ENCODE assay signal across 12 mouse cellular contexts in genomic region chr4:107084343-107084742, GRCm38 (mm10). TPM values are rescaled to one million over a fixed set of nuclear protein-coding genes. Genes with fewer than 3 reads are reported as not detected.
DNase-seq lines count a peak whose midpoint lies in the region; ATAC-seq lines count a peak whose summit lies in the region.
"Had no signal": no experiment of that assay in that cellular context is flagged by ENCODE, and none has a peak within 500 bp of the region (broad histone marks: within the 10 kb centered on the region; RNA-seq: fewer than 3 reads in every experiment).

No protein-coding gene starts in this region.

- no peaks in the 10 kb centered on the region for H3K9me3 ChIP-seq in limb, embryonic 10.5 days (replicated peaks)

- H3K27ac ChIP-seq in limb, embryonic 10.5 days: peak overlapping the region; percentile 76
- H3K27ac ChIP-seq: macrophage had no signal

- H3K36me3 ChIP-seq in limb, embryonic 10.5 days: no peaks in the 10 kb centered on the region; the same call in none of the 2 replicates

- intact Hi-C loops in gastrocnemius, postnatal 14 days (cut with DNase I; ENCODE audit: low total_unique reads): loop anchor here (10.0 kb wide), 1 partner anchor 250 kb away; no protein-coding TSS in a partner anchor

- no peak for DNase-seq in frontal cortex, postnatal 25 days (ENCODE audit: low spot score in 2 of 2)
- DNase-seq in right cerebral cortex, postnatal 10 days (ENCODE audit: low spot score in 2 of 2): peak; percentile 51 to 53
- DNase-seq in right cerebral cortex, postnatal 36 days (ENCODE audit: low spot score in 2 of 2): no peak
- DNase-seq in limb, embryonic 10.5 days (ENCODE audit: low spot score): no peak
- peak; percentile 19 for DNase-seq in right cerebral cortex, postnatal 4 days
- DNase-seq in gastrocnemius, postnatal 14 days: no peak

- no peaks in the 10 kb centered on the region for H3K27me3 ChIP-seq in limb, embryonic 10.5 days (ENCODE audit: low read depth, poor library complexity, severe bottlenecking)

- H3K4me1 ChIP-seq in limb, embryonic 10.5 days: peaks cover 44% of the 10 kb centered on the region

- no peak overlapping the region for H3K4me3 ChIP-seq in limb, embryonic 10.5 days
- H3K4me3 ChIP-seq: erythroblast, embryonic 14.5 days had no signal

- WGBS in limb, embryonic 10.5 days: 58% methylated on average over 1 of the region's 1 CpGs

- ATAC-seq in frontal cortex, adult (ENCODE audit: low TSS enrichment): peak; percentile 10; the same call in 1 of the 2 replicates
- ATAC-seq in inflammation-experienced regulatory T-cells, adult 6 months: no peak

RNA-seq across cellular contexts. Expression of gene Cdcp2, which starts 12.3 kb away (rescaled TPM):
- polyA plus RNA-seq in limb, embryonic 10.5 days (2016; fragmentation: Nextera tagmentation; extraction: Ambion mirVana): 0.11 TPM in 1 of 2 replicates, not detected in the other
- not detected for total RNA-seq in gastrocnemius, postnatal 14 days (2021)
- polyA plus RNA-seq in inflammation-experienced regulatory T-cells, adult 6 months (2017; shearing (Covaris generic)): not detected
- total RNA-seq: heart, postnatal 10 days had no signal
- polyA plus RNA-seq: macrophage; spleen, adult 2 months had no signal

RNA-seq across cellular contexts. Expression of gene Cyb5rl, which starts 17.6 kb away (rescaled TPM):
- polyA plus RNA-seq in limb, embryonic 10.5 days (2016; fragmentation: Nextera tagmentation; extraction: Ambion mirVana): 11.7 and 12.6 TPM in 2 replicates
- 10 to 100 TPM; 16.2 to 17.1 TPM for total RNA-seq in gastrocnemius, postnatal 14 days (2021)
- 10 to 100 TPM in 1 of 3 experiments, 1 to 10 TPM in 2; 5.4 to 10.4 (median 7.5) TPM for polyA plus RNA-seq in inflammation-experienced regulatory T-cells, adult 6 months (2017; shearing (Covaris generic))

RNA-seq across cellular contexts. Expression of gene Mrpl37, which starts 17.7 kb away (rescaled TPM):
- 145 and 167 TPM in 2 replicates for polyA plus RNA-seq in limb, embryonic 10.5 days (2016; fragmentation: Nextera tagmentation; extraction: Ambion mirVana)
- 10 to 100 TPM; 75.8 to 84.3 TPM for total RNA-seq in gastrocnemius, postnatal 14 days (2021)
- 10 to 100 TPM; 38.2 to 53.0 (median 44.6) TPM for polyA plus RNA-seq in inflammation-experienced regulatory T-cells, adult 6 months (2017; shearing (Covaris generic))

Comparison
In these comparisons a context has a peak if more than half of its experiments do, and no peak if none do; other contexts are left out.
1. DNase-seq: peak in right cerebral cortex, postnatal 10 days (2 of 2) and right cerebral cortex, postnatal 4 days (single experiment); none in frontal cortex, postnatal 25 days (0 of 2), right cerebral cortex, postnatal 36 days (0 of 2), limb, embryonic 10.5 days (single experiment) and gastrocnemius, postnatal 14 days (single experiment).